Mouse (Mus musculus): ENCODE results near the gene Tmem59.

GRCm38 (mm10) chr4:107217574-107217973 is 39.4 kb downstream of the Tmem59 start:
- TF ChIP-seq CTCF (IDR thresholded peaks at IDR 0.05; ENCODE audit: low read depth), result no peak
- TF ChIP-seq EP300 (optimal IDR thresholded peaks at IDR 0.05), result no peak
